Mouse (Mus musculus) liver, embryonic 12.5 days (tissue): ENCODE data around the gene Cdc6. TPM values are rescaled to one million over a fixed set of nuclear protein-coding genes. Genes with fewer than 3 reads are reported as not detected.

Source experiments
- ATAC-seq: fragments of 200-750 bp; cut with Nextera tagmentation; 2 replicates; pipeline ENCODE4 v1.8.0; 2017; ENCODE audit warnings: moderate number of reproducible peaks, mild to moderate bottlenecking, moderate library complexity
- H3K27ac ChIP-seq: fragments of 300-500 bp; sonication (generic); 2 replicates; pipeline ENCODE4 v1.5.1; 2016; ENCODE audit warnings: mild to moderate bottlenecking
- H3K27me3 ChIP-seq: fragments of 300-500 bp; sonication (generic); replicated peaks from 2 replicates; pipeline ENCODE4 v1.6.1; 2016; ENCODE audit warnings: mild to moderate bottlenecking, moderate library complexity
- H3K36me3 ChIP-seq: fragments of 300-500 bp; sonication (generic); 2 replicates; pipeline ENCODE4 v1.6.1; 2016; ENCODE audit warnings: mild to moderate bottlenecking, moderate library complexity
- H3K4me1 ChIP-seq: fragments of 300-500 bp; sonication (generic); 2 replicates; pipeline ENCODE4 v1.6.1; 2016
- H3K4me2 ChIP-seq: fragments of 300-500 bp; sonication (generic); 2 replicates; pipeline ENCODE4 v1.6.1; 2016; ENCODE audit warnings: mild to moderate bottlenecking, moderate library complexity
- H3K4me3 ChIP-seq: fragments of 300-500 bp; sonication (generic); 2 replicates; pipeline ENCODE4 v1.5.1; 2016; ENCODE audit warnings: mild to moderate bottlenecking, moderate library complexity
- H3K9ac ChIP-seq: fragments of 300-500 bp; sonication (generic); 2 replicates; pipeline ENCODE4 v1.6.1; 2016; ENCODE audit warnings: mild to moderate bottlenecking, moderate library complexity
- H3K9me3 ChIP-seq: fragments of 300-500 bp; sonication (generic); replicated peaks from 2 replicates; pipeline ENCODE4 v1.6.1; 2016; ENCODE audit warnings: mild to moderate bottlenecking, moderate library complexity
- WGBS: fragments of 180-500 bp; shearing (Covaris S2); methylation state at CpG from one replicate; pipeline ENCODE4 v1.1.7; 2016; ENCODE audit not compliant: insufficient replicate concordance; 5-methylcytosine and 5-hydroxymethylcytosine counted together
- polyA plus RNA-seq: library from polyadenylated mRNA; unstranded; fragments of >200 nt; fragmentation: Nextera tagmentation; extraction: Ambion mirVana; gene quantifications from 2 replicates; pipeline ENCODE4 v1.2.1, GENCODE M21; 2016

Gene Cdc6
- polyA plus RNA-seq, 1 experiment from 2014 or later = 86.5 TPM

- peak; percentile 75 for ATAC-seq
- peak overlapping the region; percentile 100 for H3K4me2 ChIP-seq
- H3K36me3 ChIP-seq = no peaks in the 10 kb centered on the region
- H3K9ac ChIP-seq = peak overlapping the region; percentile 75
- peaks cover 80% of the 10 kb centered on the region for H3K4me1 ChIP-seq
- peaks cover 55% of the 10 kb centered on the region for H3K27me3 ChIP-seq
- WGBS = under 1% methylated on average over 43 of the region's 43 CpGs
- H3K27ac ChIP-seq = peak overlapping the region; percentile 73
- peak overlapping the region; percentile 70 for H3K4me3 ChIP-seq
- H3K9me3 ChIP-seq = no peaks in the 10 kb centered on the region
Measured at GRCm38 (mm10) chr11:98959437-98960312, 52.1 kb downstream of the Cdc6 start.

DNA sequence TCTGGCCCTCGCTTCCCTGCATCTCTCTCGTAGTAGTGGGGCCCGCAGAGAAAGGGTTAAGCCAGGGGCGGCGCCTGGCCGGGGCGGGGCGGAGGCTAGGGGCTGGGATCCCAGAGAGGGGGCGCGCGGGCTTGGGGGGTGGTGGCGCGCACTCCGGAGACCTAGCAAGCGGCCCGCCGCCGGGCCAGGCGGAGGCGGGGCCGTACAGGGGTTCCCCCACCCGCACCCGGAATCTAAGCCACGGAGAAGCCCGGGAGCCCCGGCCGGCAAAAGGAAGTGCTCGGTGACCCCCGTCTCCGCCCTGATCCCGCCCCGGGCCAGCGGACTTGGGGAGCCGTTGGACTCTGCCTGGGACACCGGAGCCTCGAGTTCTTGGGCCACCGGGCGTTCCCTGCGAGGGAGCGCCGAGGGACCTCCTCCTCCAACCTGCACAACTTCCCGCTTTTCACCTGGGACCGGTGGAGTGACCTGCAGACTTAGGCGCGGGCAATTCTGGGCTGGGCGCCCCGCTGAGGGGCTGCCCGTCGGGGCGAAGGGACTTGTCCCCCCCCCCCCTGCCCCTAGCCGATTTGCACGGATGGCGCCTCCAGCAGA lies 52.8 kb downstream of the Cdc6 start:
- peak overlapping the region; percentile 100 for H3K4me2 ChIP-seq
- peaks cover 80% of the 10 kb centered on the region for H3K4me1 ChIP-seq
- H3K4me3 ChIP-seq = peak overlapping the region; percentile 70
- no peaks in the 10 kb centered on the region for H3K9me3 ChIP-seq
- ATAC-seq = peak; percentile 33
- no peaks in the 10 kb centered on the region for H3K36me3 ChIP-seq
- H3K27me3 ChIP-seq = peaks cover 62% of the 10 kb centered on the region
- WGBS = under 1% methylated on average over 53 of the region's 53 CpGs
- peak overlapping the region; percentile 75 for H3K9ac ChIP-seq
- H3K27ac ChIP-seq = peak overlapping the region; percentile 73; the same call in 1 of the 2 replicates

- WGBS = 7% methylated on average over 18 of the region's 18 CpGs
- Histone ChIP-seq H3K36me3 (no peaks in the 10 kb centered on the region), H3K4me2 (peak overlapping the region; percentile 100), H3K27ac (peak overlapping the region; percentile 11; the same call in 1 of the 2 replicates), H3K9ac (peak overlapping the region; percentile 75), H3K9me3 (no peaks in the 10 kb centered on the region), H3K4me3 (peak overlapping the region; percentile 70), H3K4me1 (peaks cover 80% of the 10 kb centered on the region), H3K27me3 (peaks cover 64% of the 10 kb centered on the region)
- ATAC-seq = no peak
Measured at GRCm38 (mm10) chr11:98961051-98961592, 53.5 kb downstream of the Cdc6 start.

GRCm38 (mm10) chr11:98961766-98962165 lies 54.2 kb downstream of the Cdc6 start:
- Histone ChIP-seq H3K4me3 (peak overlapping the region; percentile 70), H3K27ac (no peak overlapping the region), H3K9me3 (no peaks in the 10 kb centered on the region), H3K36me3 (peaks cover 5% of the 10 kb centered on the region), H3K4me1 (peaks cover 81% of the 10 kb centered on the region), H3K9ac (no peak overlapping the region), H3K27me3 (peaks cover 71% of the 10 kb centered on the region), H3K4me2 (peak overlapping the region; percentile 100)
- 17% methylated on average over 8 of the region's 8 CpGs for WGBS
- no peak for ATAC-seq

DNA sequence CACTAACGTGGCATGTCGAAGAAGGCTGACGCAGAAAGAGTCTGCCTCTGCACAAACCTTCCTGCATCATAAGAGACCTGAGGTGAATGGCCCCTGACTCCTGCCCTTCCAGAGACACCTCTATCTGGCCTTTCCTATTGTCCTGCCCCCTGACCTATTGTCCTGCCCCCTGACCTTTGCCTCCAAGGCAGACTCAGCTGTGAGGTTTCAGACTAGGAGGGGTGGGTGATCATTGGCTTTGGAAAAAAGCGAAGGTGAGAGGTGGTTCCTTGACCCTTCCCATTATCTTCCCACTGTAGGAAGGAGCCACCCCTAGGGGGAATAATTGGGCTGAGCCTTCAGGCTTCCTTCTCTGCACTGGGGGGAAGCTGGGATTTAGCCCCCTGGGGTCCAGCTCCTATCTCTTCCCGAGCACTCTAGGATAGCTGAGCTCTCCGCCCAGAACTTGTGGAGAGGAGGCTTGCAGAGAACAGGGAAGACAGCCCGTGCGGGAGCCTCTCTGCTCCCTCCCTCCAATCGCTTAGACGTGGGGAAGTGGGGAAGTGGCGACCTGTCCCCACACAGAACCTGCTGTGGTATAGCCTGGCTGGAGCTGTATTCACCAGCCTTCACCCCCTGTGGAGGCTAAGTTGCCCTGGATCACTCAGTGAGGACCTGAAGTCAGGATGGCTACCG lies 55.0 kb downstream of the Cdc6 start:
- Histone ChIP-seq H3K9ac (0 out of 2 replicates have a peak overlapping the region, but pooled peaks have one; percentile 6), H3K9me3 (no peaks in the 10 kb centered on the region), H3K36me3 (peaks cover 11% of the 10 kb centered on the region), H3K4me3 (peak overlapping the region; percentile 70), H3K27ac (peak overlapping the region; percentile 70), H3K27me3 (peaks cover 77% of the 10 kb centered on the region), H3K4me2 (peak overlapping the region; percentile 100), H3K4me1 (peaks cover 87% of the 10 kb centered on the region)
- WGBS = 4% methylated on average over 12 of the region's 12 CpGs
- no peak for ATAC-seq

GRCm38 (mm10) chr11:98963191-98964021 lies 55.8 kb downstream of the Cdc6 start:
- Histone ChIP-seq H3K27ac (peak overlapping the region; percentile 70), H3K4me3 (peak overlapping the region; percentile 70), H3K4me2 (peak overlapping the region; percentile 100), H3K9me3 (no peaks in the 10 kb centered on the region), H3K4me1 (peaks cover 92% of the 10 kb centered on the region), H3K36me3 (peaks cover 14% of the 10 kb centered on the region), H3K27me3 (peaks cover 85% of the 10 kb centered on the region), H3K9ac (0 out of 2 replicates have a peak overlapping the region, but pooled peaks have one; percentile 6)
- under 1% methylated on average over 32 of the region's 32 CpGs for WGBS
- peak; percentile 24 for ATAC-seq

- 25% methylated on average over 6 of the region's 6 CpGs for WGBS
- H3K4me3 ChIP-seq = peak overlapping the region; percentile 70
- H3K36me3 ChIP-seq = peaks cover 14% of the 10 kb centered on the region
- no peaks in the 10 kb centered on the region for H3K9me3 ChIP-seq
- peaks cover 94% of the 10 kb centered on the region for H3K27me3 ChIP-seq
- ATAC-seq = no peak
- no peak overlapping the region for H3K9ac ChIP-seq
- peak overlapping the region; percentile 70 for H3K27ac ChIP-seq
- H3K4me2 ChIP-seq = peak overlapping the region; percentile 100
- peaks cover 94% of the 10 kb centered on the region for H3K4me1 ChIP-seq
Measured at GRCm38 (mm10) chr11:98964201-98964615, 56.6 kb downstream of the Cdc6 start.

DNA sequence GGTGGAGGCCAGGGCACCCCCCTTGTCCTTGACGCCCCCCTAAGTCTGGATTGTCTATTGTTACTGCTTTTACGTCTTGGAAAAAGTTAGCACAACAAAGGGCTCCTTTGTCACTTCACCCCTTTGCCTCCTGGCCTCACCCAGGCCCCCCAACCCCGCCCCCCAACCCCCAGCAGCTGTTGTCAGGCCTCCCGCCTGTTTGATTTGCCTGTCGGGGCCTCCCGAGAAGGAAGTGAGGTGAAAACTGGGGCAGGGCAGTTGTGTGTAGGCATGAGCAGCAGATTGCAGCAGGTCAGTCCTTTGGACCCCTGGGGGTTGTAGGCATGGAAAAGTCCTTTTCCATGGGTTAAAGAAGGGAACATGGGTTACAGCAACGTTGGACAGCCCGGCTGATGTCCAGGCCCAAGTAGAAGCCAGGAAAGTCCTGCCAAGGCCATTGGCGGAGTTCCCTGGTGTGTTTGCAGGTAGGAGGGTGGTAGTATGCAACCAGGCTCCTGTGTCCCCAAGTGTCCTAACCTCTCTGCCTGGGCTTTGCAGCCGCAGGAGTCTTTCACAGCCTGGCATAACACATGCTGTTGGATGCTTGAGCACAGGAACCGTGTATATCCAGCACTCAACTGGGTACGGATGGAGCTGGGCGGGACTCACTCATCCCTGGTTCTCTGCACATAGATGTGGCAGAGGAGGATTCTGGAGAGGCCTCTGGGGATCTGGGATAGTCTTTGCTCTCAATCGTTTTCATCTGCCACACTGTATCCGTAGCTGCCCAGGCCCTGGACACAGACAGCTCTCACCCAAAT lies 57.2 kb downstream of the Cdc6 start:
- Histone ChIP-seq H3K27me3 (peaks cover 99% of the 10 kb centered on the region), H3K4me1 (peaks cover 94% of the 10 kb centered on the region), H3K9ac (no peak overlapping the region), H3K36me3 (peaks cover 19% of the 10 kb centered on the region), H3K9me3 (no peaks in the 10 kb centered on the region), H3K4me3 (0 out of 2 replicates have a peak overlapping the region, but pooled peaks have one; percentile 3), H3K27ac (peak overlapping the region; percentile 70), H3K4me2 (peak overlapping the region; percentile 100)
- WGBS = 40% methylated on average over 15 of the region's 15 CpGs
- ATAC-seq = no peak

- Histone ChIP-seq H3K4me1 (peaks cover 94% of the 10 kb centered on the region), H3K4me2 (peak overlapping the region; percentile 100), H3K9ac (no peak overlapping the region), H3K36me3 (peaks cover 26% of the 10 kb centered on the region), H3K4me3 (no peak overlapping the region), H3K9me3 (no peaks in the 10 kb centered on the region), H3K27ac (peak overlapping the region; percentile 70; the same call in 1 of the 2 replicates), H3K27me3 (peaks cover 99% of the 10 kb centered on the region)
- WGBS = 28% methylated on average over 10 of the region's 11 CpGs
- ATAC-seq = no peak
Measured at GRCm38 (mm10) chr11:98965416-98966077, 57.9 kb downstream of the Cdc6 start.
